Mouse (Mus musculus) ES-Bruce4 (cell line): Measurements from ENCODE around the gene Dpysl5.

ENCODE experiments used
- CTCF ChIP-seq: IDR thresholded peaks from one replicate; pipeline ENCODE4 v1.8.1; 2011; ENCODE audit warnings: low read depth, low read length
- POLR2A ChIP-seq: IDR thresholded peaks from one replicate; pipeline ENCODE4 v1.8.1; 2011; ENCODE audit warnings: low read length; ENCODE audit not compliant: insufficient read depth

DNA sequence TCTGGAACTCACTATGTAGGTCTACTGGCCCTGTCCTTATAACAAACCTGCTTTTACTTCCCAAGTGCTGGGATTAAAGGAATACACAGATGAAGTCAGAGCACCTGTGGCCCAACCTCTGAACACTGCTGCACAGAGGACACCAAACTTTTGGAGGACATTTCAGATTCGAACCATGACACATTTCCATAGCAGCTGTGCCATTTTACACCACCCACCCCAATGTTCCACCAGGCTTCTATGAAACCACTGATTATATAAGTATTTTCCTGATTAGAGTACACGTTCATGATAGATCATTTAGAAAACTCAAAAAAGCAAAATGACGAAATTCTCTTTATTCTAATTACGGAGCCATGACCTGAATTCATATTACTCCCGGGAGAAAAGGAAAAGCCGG, 45.4 kb upstream of the Dpysl5 start:
- TF ChIP-seq CTCF (no peak), POLR2A (no peak)
